Mouse (Mus musculus): Measurements from ENCODE around the gene Mcam. TPM values are rescaled to one million over a fixed set of nuclear protein-coding genes. Genes with fewer than 3 reads are reported as not detected.

Mcam gene
- polyA plus RNA-seq, 1 experiment from 2014 or later = 30.4 TPM

GRCm38 (mm10) chr9:44113105-44113789, 21.0 kb upstream of the Mcam start, which contains the start of the genes Gm49380 and Rnf26:
Gene Gm49380 (minus strand): TSS chr9:44113500.
Gene Rnf26 (minus strand): TSS chr9:44113517.
- WGBS = 1% methylated on average over 44 of the region's 51 CpGs
- peak; percentile 96 for ATAC-seq (ENCODE audit: low FRiP score, low read depth)

GRCm38 (mm10) chr9:44114453-44114852, 19.8 kb upstream of the Mcam start:
- Histone ChIP-seq H3K9me3 (no peaks in the 10 kb centered on the region), H3K4me3 (no peak overlapping the region), H3K4me1 (peaks cover 21% of the 10 kb centered on the region), H3K27ac (no peak overlapping the region), H3K4me2 (replicated peaks) (no peak overlapping the region), H3K9ac (no peak overlapping the region), H3K27me3 (no peaks in the 10 kb centered on the region), H3K36me3 (peaks cover 8% of the 10 kb centered on the region)
- 78% methylated on average over 2 of the region's 2 CpGs for WGBS
- no peak for ATAC-seq (ENCODE audit: low FRiP score, low read depth)

More at GRCm38 (mm10) chr9:44113105-44113789, 21.0 kb upstream of the Mcam start, which contains the start of the genes Gm49380 and Rnf26:
- no peaks in the 10 kb centered on the region for H3K9me3 ChIP-seq
- peaks cover 33% of the 10 kb centered on the region for H3K4me1 ChIP-seq
- peak within 1 kb of the TSS; percentile 70 for H3K4me2 ChIP-seq (replicated peaks)
- H3K36me3 ChIP-seq = peaks cover 14% of the 10 kb centered on the region
- H3K27me3 ChIP-seq = no peaks in the 10 kb centered on the region
- H3K27ac ChIP-seq = peak within 1 kb of the TSS; percentile 70; the same call in 1 of the 2 replicates
- peak within 1 kb of the TSS; percentile 77 for H3K4me3 ChIP-seq
- H3K9ac ChIP-seq = peak within 1 kb of the TSS; percentile 84

- H3K4me3 ChIP-seq = no peak overlapping the region
- peaks cover 9% of the 10 kb centered on the region for H3K4me1 ChIP-seq
- no peak for ATAC-seq (ENCODE audit: low FRiP score, low read depth)
- peaks cover under 1% of the 10 kb centered on the region; the same call in 1 of the 2 replicates for H3K36me3 ChIP-seq
- no peaks in the 10 kb centered on the region for H3K9me3 ChIP-seq
- H3K9ac ChIP-seq = no peak overlapping the region
- no peak overlapping the region for H3K4me2 ChIP-seq (replicated peaks)
- no peaks in the 10 kb centered on the region for H3K27me3 ChIP-seq
- WGBS = 84% methylated on average over 9 of the region's 9 CpGs
- no peak overlapping the region for H3K27ac ChIP-seq
Measured at GRCm38 (mm10) chr9:44115599-44115998, 18.7 kb upstream of the Mcam start.

GRCm38 (mm10) chr9:44116182-44116581, 18.1 kb upstream of the Mcam start:
- no peak for ATAC-seq (ENCODE audit: low FRiP score, low read depth)
- WGBS = 83% methylated on average over 4 of the region's 4 CpGs
- H3K4me2 ChIP-seq (replicated peaks) = no peak overlapping the region

GRCm38 (mm10) chr9:44119011-44119410, 15.3 kb upstream of the Mcam start:
- ATAC-seq (ENCODE audit: low FRiP score, low read depth) = no peak
- Histone ChIP-seq H3K36me3 (no peaks in the 10 kb centered on the region), H3K4me1 (no peaks in the 10 kb centered on the region), H3K9ac (no peak overlapping the region), H3K9me3 (no peaks in the 10 kb centered on the region), H3K27me3 (no peaks in the 10 kb centered on the region), H3K4me2 (replicated peaks) (no peak overlapping the region), H3K27ac (no peak overlapping the region), H3K4me3 (no peak overlapping the region)
- 48% methylated on average over 5 of the region's 5 CpGs for WGBS

More at GRCm38 (mm10) chr9:44116182-44116581, 18.1 kb upstream of the Mcam start:
- Histone ChIP-seq H3K9me3 (no peaks in the 10 kb centered on the region), H3K27me3 (no peaks in the 10 kb centered on the region), H3K4me3 (no peak overlapping the region), H3K27ac (no peak overlapping the region), H3K9ac (no peak overlapping the region), H3K4me1 (peaks cover 6% of the 10 kb centered on the region), H3K36me3 (no peaks in the 10 kb centered on the region)

GRCm38 (mm10) chr9:44119948-44120465, 14.3 kb upstream of the Mcam start:
- Histone ChIP-seq H3K9ac (no peak overlapping the region), H3K9me3 (no peaks in the 10 kb centered on the region), H3K27me3 (no peaks in the 10 kb centered on the region), H3K4me1 (no peaks in the 10 kb centered on the region), H3K27ac (no peak overlapping the region), H3K4me2 (replicated peaks) (no peak overlapping the region), H3K36me3 (no peaks in the 10 kb centered on the region), H3K4me3 (no peak overlapping the region)
- no peak for ATAC-seq (ENCODE audit: low FRiP score, low read depth)
- 73% methylated on average over 8 of the region's 8 CpGs for WGBS

GRCm38 (mm10) chr9:44124317-44124716, 10.0 kb upstream of the Mcam start:
- Histone ChIP-seq H3K27ac (no peak overlapping the region), H3K9me3 (no peaks in the 10 kb centered on the region), H3K36me3 (no peaks in the 10 kb centered on the region), H3K27me3 (0 out of 2 replicates have a peak, but pooled peaks cover 2% of the 10 kb centered on the region), H3K4me3 (no peak overlapping the region), H3K4me1 (peaks cover 14% of the 10 kb centered on the region), H3K9ac (no peak overlapping the region), H3K4me2 (replicated peaks) (no peak overlapping the region)
- ATAC-seq (ENCODE audit: low FRiP score, low read depth) = no peak
- WGBS = 72% methylated on average over 6 of the region's 6 CpGs

GRCm38 (mm10) chr9:44125026-44125425, 9.2 kb upstream of the Mcam start:
- Histone ChIP-seq H3K4me3 (no peak overlapping the region), H3K4me1 (peaks cover 20% of the 10 kb centered on the region), H3K36me3 (no peaks in the 10 kb centered on the region), H3K27me3 (peaks cover 5% of the 10 kb centered on the region; the same call in 1 of the 2 replicates), H3K9ac (no peak overlapping the region), H3K27ac (no peak overlapping the region), H3K9me3 (no peaks in the 10 kb centered on the region), H3K4me2 (replicated peaks) (no peak overlapping the region)
- ATAC-seq (ENCODE audit: low FRiP score, low read depth) = no peak
- 55% methylated on average over 5 of the region's 5 CpGs for WGBS

GRCm38 (mm10) chr9:44125546-44126428, 8.5 kb upstream of the Mcam start:
- peak overlapping the region; percentile 44 for H3K4me2 ChIP-seq (replicated peaks)
- ATAC-seq (ENCODE audit: low FRiP score, low read depth) = no peak
- peak overlapping the region; percentile 34; the same call in 1 of the 2 replicates for H3K27ac ChIP-seq

GRCm38 (mm10) chr9:44126746-44127145, 7.5 kb upstream of the Mcam start:
- Histone ChIP-seq H3K27me3 (peaks cover 14% of the 10 kb centered on the region), H3K9me3 (no peaks in the 10 kb centered on the region), H3K4me3 (no peak overlapping the region), H3K27ac (0 out of 2 replicates have a peak overlapping the region, but pooled peaks have one; percentile 35), H3K4me2 (replicated peaks) (peak overlapping the region; percentile 44), H3K4me1 (peaks cover 36% of the 10 kb centered on the region), H3K9ac (no peak overlapping the region), H3K36me3 (no peaks in the 10 kb centered on the region)
- ATAC-seq (ENCODE audit: low FRiP score, low read depth) = no peak
- 89% methylated on average over 3 of the region's 3 CpGs for WGBS

More at GRCm38 (mm10) chr9:44125546-44126428, 8.5 kb upstream of the Mcam start:
- Histone ChIP-seq H3K27me3 (peaks cover 5% of the 10 kb centered on the region; the same call in 1 of the 2 replicates), H3K4me3 (no peak overlapping the region), H3K9ac (no peak overlapping the region; the same call in 1 of the 2 replicates), H3K4me1 (peaks cover 28% of the 10 kb centered on the region), H3K36me3 (no peaks in the 10 kb centered on the region), H3K9me3 (no peaks in the 10 kb centered on the region)
- 31% methylated on average over 18 of the region's 18 CpGs for WGBS

- 51% methylated on average over 3 of the region's 3 CpGs for WGBS
- ATAC-seq (ENCODE audit: low FRiP score, low read depth) = no peak
Measured at GRCm38 (mm10) chr9:44127351-44127801, 6.9 kb upstream of the Mcam start.

More at GRCm38 (mm10) chr9:44127351-44127801, 6.9 kb upstream of the Mcam start:
- Histone ChIP-seq H3K4me1 (peaks cover 36% of the 10 kb centered on the region), H3K9ac (no peak overlapping the region), H3K36me3 (no peaks in the 10 kb centered on the region), H3K27ac (no peak overlapping the region), H3K4me2 (replicated peaks) (no peak overlapping the region), H3K4me3 (no peak overlapping the region), H3K9me3 (no peaks in the 10 kb centered on the region), H3K27me3 (peaks cover 20% of the 10 kb centered on the region)

Measured in limb, embryonic 13.5 days (tissue).